Mouse (Mus musculus) lung, embryonic 15.5 days (tissue): ENCODE measurements at regions not wholly inside any gene's neighbourhood (a gene's known extent, or its start where the extent isn't known, plus 50 kb on each side); places are given as distances from the start of the nearest gene placed in this dataset.

Experiments
- ATAC-seq: fragments of 200-750 bp; cut with Nextera tagmentation; 2 replicates; pipeline ENCODE4 v1.8.0; 2017; ENCODE audit warnings: moderate number of reproducible peaks, borderline replicate concordance; ENCODE audit not compliant: low FRiP score, low TSS enrichment; ENCODE audit errors: extremely low read depth
- H3K27ac ChIP-seq: fragments of 300-500 bp; sonication (generic); 2 replicates; pipeline ENCODE4 v1.5.1; 2015; ENCODE audit warnings: moderate library complexity, mild to moderate bottlenecking, inconsistent platforms
- H3K27me3 ChIP-seq: fragments of 300-500 bp; sonication (generic); 2 replicates; pipeline ENCODE4 v1.6.1; 2015; ENCODE audit warnings: inconsistent platforms
- H3K36me3 ChIP-seq: fragments of 300-500 bp; sonication (generic); 2 replicates; pipeline ENCODE4 v1.6.1; 2015; ENCODE audit warnings: inconsistent platforms
- H3K4me1 ChIP-seq: fragments of 300-500 bp; sonication (generic); 2 replicates; pipeline ENCODE4 v1.6.1; 2015; ENCODE audit warnings: inconsistent platforms
- H3K4me2 ChIP-seq: fragments of 300-500 bp; sonication (generic); 2 replicates; pipeline ENCODE4 v1.6.1; 2015; ENCODE audit warnings: inconsistent platforms, mild to moderate bottlenecking, moderate library complexity
- H3K4me3 ChIP-seq: fragments of 300-500 bp; sonication (generic); 2 replicates; pipeline ENCODE4 v1.5.1; 2015; ENCODE audit warnings: mild to moderate bottlenecking, inconsistent platforms
- H3K9ac ChIP-seq: fragments of 300-500 bp; sonication (generic); 2 replicates; pipeline ENCODE4 v1.6.1; 2015; ENCODE audit warnings: inconsistent platforms
- H3K9me3 ChIP-seq: fragments of 300-500 bp; sonication (generic); 2 replicates; pipeline ENCODE4 v1.6.1; 2016; ENCODE audit warnings: inconsistent platforms
- WGBS: fragments of 180-500 bp; shearing (Covaris S2); methylation state at CpG from one replicate; pipeline ENCODE4 v1.1.7; 2015; 5-methylcytosine and 5-hydroxymethylcytosine counted together

DNA sequence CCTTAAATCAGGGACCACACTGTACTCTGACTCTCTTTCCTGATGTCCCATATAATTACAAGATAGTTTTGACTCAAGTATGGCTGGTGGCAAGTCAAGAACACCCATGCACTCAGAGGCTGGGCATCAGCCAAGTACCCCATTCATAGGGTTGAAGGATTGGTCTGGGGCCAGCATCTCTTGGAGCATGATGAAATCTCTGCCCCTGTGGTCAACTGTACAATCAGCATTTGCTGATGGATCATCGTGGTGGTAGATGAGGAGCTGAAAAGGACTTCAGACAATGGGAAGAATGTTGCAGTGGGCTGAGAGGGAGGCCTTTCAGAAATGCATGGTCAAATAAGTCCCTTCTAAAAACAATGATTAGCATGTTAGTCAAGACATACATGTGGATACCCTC lies 128.6 kb upstream of the Ncam1 start:
- H3K4me3 ChIP-seq, result no peak overlapping the region
- H3K4me2 ChIP-seq, result no peak overlapping the region
- H3K36me3 ChIP-seq, result no peaks in the 10 kb centered on the region
- WGBS, result 55% methylated on average over 1 of the region's 1 CpGs
- no peak overlapping the region for H3K27ac ChIP-seq
- H3K27me3 ChIP-seq, result no peaks in the 10 kb centered on the region
- H3K9ac ChIP-seq, result no peak overlapping the region
- peaks cover 17% of the 10 kb centered on the region for H3K4me1 ChIP-seq
- H3K9me3 ChIP-seq, result no peaks in the 10 kb centered on the region
- ATAC-seq, result no peak

DNA sequence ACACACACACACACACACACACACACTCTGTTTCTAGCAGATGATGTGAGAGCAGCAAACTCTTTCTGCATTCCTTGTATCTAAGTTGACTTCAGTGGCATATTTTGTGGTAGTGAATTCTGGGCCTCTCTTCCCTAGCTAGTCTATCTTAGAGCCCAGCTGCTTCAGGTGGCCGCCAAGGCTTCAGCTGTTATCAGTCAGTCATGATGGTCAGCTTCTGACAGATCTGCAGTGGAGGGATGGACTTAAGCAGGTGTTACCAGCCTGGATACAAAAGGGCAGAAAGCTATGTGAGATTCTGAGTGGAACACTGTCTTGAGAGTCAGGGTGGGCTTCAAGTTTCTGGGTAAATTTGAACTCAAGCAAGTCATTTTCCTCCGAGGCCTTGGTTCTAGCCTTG lies 127.1 kb upstream of the Ncam1 start:
- H3K27ac ChIP-seq, result no peak overlapping the region
- 82% methylated on average over 2 of the region's 2 CpGs for WGBS
- H3K9me3 ChIP-seq, result no peaks in the 10 kb centered on the region
- no peak overlapping the region for H3K4me3 ChIP-seq
- no peaks in the 10 kb centered on the region for H3K27me3 ChIP-seq
- H3K9ac ChIP-seq, result no peak overlapping the region
- H3K4me1 ChIP-seq, result peaks cover 17% of the 10 kb centered on the region
- ATAC-seq, result no peak
- no peaks in the 10 kb centered on the region for H3K36me3 ChIP-seq
- no peak overlapping the region for H3K4me2 ChIP-seq

DNA sequence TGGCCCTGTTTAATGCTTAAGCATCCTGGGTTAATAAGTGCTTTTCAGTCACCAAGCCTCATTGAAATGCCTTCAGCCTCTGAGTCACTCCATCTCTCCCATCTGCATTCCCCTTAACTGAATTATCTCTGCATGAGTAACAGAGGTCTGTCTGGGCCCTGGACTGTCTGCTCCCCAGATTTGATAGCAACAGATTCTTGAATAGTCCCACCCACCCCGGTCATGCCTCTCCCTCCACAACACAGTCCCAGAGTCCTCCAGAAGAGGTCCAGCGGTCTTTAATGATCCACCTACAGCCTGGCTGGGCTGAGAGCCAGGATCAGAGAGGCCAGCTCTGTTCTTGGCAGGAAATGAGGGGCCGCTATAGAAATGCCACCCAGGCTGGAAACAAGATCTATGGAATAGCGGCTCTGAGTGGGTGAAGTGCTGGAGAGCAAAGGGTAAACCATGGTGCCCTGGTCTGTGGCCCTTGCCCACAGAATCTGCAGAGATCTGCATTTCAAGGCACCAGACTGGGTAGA lies 125.3 kb upstream of the Ncam1 start:
- ATAC-seq, result 0 out of 2 replicates have a peak, but pooled peaks have one; percentile 51

DNA sequence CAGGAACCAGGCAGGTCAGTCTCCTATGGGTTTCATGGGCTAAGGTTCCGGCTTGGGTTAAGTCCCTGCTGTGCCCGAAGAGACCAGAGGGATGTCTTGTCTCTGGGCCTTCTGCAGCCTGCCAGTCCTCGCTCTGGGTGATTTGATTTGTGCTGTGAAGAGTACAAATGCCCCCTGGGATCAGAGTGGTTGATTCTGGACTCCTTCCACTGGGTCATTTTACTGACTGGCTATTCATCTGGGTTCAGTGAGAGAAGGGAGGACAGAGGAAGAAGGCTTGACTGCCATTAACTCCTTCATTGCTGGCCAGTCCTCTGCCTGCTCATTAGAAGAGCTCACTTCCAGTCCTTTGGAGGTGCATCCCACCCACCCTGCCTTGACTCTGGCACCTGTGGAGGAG lies 124.0 kb upstream of the Ncam1 start:
- no peak overlapping the region for H3K9ac ChIP-seq
- no peaks in the 10 kb centered on the region for H3K9me3 ChIP-seq
- H3K27ac ChIP-seq, result no peak overlapping the region
- no peak overlapping the region for H3K4me3 ChIP-seq
- no peak overlapping the region for H3K4me2 ChIP-seq
- H3K4me1 ChIP-seq, result peaks cover 17% of the 10 kb centered on the region
- H3K36me3 ChIP-seq, result no peaks in the 10 kb centered on the region
- H3K27me3 ChIP-seq, result no peaks in the 10 kb centered on the region
- ATAC-seq, result no peak
- WGBS, result 71% methylated on average over 3 of the region's 3 CpGs

More for the DNA sequence above, 125.3 kb upstream of the Ncam1 start:
- H3K9me3 ChIP-seq, result no peaks in the 10 kb centered on the region
- no peaks in the 10 kb centered on the region for H3K27me3 ChIP-seq
- H3K36me3 ChIP-seq, result no peaks in the 10 kb centered on the region
- H3K4me3 ChIP-seq, result no peak overlapping the region
- peaks cover 17% of the 10 kb centered on the region for H3K4me1 ChIP-seq
- no peak overlapping the region for H3K27ac ChIP-seq
- no peak overlapping the region for H3K4me2 ChIP-seq
- WGBS, result 18% methylated on average over 4 of the region's 4 CpGs
- no peak overlapping the region for H3K9ac ChIP-seq

DNA sequence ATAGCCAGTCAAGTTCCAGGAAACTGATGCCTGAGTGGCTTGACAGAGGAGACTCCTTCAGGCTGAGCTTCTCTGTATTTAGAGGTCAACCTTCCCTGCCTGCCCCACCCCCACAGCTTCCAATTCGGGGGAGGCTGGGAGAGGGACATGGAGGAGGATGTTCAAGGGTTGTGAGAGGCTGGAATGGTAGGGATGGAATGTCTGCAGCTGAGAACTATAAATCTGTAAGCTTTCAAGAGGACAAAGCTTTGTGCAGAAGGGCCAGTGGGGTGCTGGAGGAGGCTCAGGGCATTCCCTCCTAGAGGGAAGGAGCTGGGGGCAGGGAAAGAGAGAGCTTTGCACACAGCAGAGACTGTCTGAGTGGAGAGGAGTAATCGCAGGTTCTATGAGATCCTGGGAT lies 123.4 kb upstream of the Ncam1 start:
- Histone ChIP-seq H3K27ac (no peak overlapping the region), H3K4me2 (no peak overlapping the region), H3K4me3 (no peak overlapping the region), H3K4me1 (peaks cover 17% of the 10 kb centered on the region), H3K9me3 (no peaks in the 10 kb centered on the region), H3K36me3 (no peaks in the 10 kb centered on the region), H3K9ac (no peak overlapping the region), H3K27me3 (no peaks in the 10 kb centered on the region)
- WGBS, result 44% methylated on average over 2 of the region's 2 CpGs
- ATAC-seq, result no peak

DNA sequence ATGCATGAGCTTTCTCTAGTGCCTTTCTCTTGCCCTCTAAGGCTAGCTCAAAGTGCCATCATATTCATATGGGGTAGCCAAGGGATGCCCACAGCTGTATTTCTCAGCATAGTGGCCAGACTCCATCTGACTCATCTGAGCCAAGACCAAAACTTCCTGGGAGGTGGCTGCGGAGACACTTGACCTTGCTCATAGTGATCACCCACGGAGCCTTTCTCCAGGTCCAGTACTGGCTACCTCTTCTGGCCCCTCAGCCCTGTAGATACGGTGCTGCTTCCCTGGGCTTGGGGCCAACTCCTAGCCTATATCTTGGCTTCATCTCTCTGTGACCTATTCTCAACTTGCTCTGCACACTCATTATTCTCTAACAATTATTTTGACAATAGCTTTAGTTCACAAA lies 122.6 kb upstream of the Ncam1 start:
- Histone ChIP-seq H3K4me2 (no peak overlapping the region), H3K9ac (no peak overlapping the region), H3K4me1 (peaks cover 17% of the 10 kb centered on the region), H3K27ac (no peak overlapping the region), H3K27me3 (no peaks in the 10 kb centered on the region), H3K4me3 (no peak overlapping the region), H3K9me3 (no peaks in the 10 kb centered on the region), H3K36me3 (no peaks in the 10 kb centered on the region)
- ATAC-seq, result no peak
- WGBS, result 57% methylated on average over 3 of the region's 3 CpGs

DNA sequence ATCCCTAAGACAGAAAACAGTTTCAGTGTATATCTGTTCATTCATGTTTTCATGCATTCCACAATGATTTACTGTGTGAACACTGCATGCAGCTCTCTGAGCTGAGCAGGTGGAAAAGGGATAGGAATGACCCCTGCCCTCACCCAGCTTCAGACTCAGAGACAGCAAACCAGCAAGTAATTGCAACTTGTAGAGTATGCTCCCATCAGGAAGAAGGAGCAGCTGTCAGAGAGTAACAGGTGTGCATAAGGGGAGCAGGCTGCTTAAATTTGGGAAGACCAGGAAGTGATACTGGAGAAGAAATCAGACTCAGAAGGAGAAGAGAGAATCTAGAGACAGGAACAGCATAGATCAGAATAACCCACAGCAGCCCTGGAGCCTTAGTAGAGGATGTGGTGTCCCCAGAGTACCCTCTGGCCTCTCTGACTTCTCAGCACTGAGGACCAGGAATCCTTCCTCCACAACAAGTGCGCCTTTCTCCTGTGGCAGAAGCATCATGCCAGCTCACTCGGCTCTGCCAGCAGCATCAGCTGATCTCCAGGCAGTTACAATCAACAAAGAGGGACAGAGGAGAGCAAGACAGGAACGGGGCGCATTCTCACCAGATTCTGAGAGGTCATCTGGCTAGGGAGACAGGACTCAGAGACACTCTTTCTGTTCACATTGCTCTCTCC lies 116.5 kb upstream of the Ncam1 start:
- 60% methylated on average over 4 of the region's 4 CpGs for WGBS
- H3K4me2 ChIP-seq, result no peak overlapping the region
- no peaks in the 10 kb centered on the region for H3K9me3 ChIP-seq
- no peak overlapping the region for H3K9ac ChIP-seq
- H3K27ac ChIP-seq, result no peak overlapping the region
- H3K36me3 ChIP-seq, result no peaks in the 10 kb centered on the region
- H3K27me3 ChIP-seq, result no peaks in the 10 kb centered on the region
- no peak overlapping the region for H3K4me3 ChIP-seq
- no peak for ATAC-seq
- H3K4me1 ChIP-seq, result no peaks in the 10 kb centered on the region

DNA sequence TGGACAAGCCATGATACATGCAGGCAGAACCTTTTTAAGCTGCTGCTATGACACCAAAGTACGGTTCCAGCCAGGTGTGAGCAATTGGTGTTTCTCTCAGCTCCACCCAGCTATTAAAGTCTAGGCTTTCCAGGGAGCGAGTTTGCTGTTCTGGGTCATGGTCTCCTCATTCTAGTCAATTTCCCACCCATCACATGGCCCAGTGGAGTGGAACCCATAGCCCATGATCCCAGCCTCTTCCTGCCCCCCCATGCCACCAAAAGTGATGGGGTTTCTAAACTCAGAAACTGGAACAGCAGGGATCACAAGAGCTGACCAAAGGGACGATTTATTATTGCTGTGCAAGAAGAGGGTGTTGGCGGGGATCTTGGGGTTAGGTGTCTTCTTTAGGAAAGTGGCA lies 115.0 kb upstream of the Ncam1 start:
- Histone ChIP-seq H3K36me3 (no peaks in the 10 kb centered on the region), H3K4me2 (no peak overlapping the region), H3K4me3 (no peak overlapping the region), H3K9me3 (no peaks in the 10 kb centered on the region), H3K27ac (no peak overlapping the region), H3K4me1 (no peaks in the 10 kb centered on the region), H3K9ac (no peak overlapping the region), H3K27me3 (no peaks in the 10 kb centered on the region)
- 79% methylated on average over 4 of the region's 4 CpGs for WGBS
- ATAC-seq, result no peak

DNA sequence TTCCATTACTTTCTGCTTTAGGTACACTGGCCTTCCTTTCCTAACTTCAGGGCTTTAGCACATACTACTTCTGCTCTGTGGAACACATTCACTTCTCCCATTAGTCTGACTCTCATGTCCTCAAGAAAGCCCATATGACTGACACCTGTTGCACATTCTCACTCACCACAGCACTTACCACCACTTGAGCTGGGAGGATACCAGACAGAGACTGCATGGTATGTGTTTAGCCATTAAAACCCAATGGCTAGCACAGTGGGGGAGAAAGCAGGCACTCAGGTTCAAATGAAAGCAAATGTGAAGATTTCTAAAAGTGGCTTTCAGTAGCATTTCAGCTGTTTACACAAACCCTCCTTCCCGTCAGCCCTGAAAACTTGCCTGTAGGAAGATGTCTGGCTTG lies 113.6 kb upstream of the Ncam1 start:
- no peak for ATAC-seq
- no peaks in the 10 kb centered on the region for H3K9me3 ChIP-seq

DNA sequence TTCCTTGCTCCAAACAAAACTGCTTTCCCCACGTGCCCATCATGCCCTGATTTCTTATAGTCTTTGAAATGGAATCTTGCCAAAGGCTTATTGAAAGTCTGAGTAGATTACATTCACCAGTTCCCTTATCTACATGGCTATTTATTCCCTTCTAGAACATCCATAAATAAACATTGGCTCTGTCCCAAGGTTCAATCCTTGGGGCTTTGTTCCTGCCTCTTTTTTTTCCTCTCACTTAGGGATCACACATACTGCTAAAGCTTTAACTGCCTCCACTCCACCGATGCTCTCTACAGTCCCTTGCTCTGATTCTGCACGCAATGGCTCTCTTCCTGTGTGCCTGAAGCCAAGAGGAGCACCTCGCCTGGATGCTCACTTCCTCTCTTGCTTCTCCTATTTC lies 107.6 kb upstream of the Ncam1 start:
- H3K4me1 ChIP-seq, result no peaks in the 10 kb centered on the region
- WGBS, result 26% methylated on average over 4 of the region's 4 CpGs
- H3K27me3 ChIP-seq, result no peaks in the 10 kb centered on the region
- no peak overlapping the region for H3K27ac ChIP-seq
- H3K9me3 ChIP-seq, result no peaks in the 10 kb centered on the region
- no peak overlapping the region for H3K4me2 ChIP-seq
- H3K9ac ChIP-seq, result no peak overlapping the region
- no peaks in the 10 kb centered on the region for H3K36me3 ChIP-seq
- no peak overlapping the region for H3K4me3 ChIP-seq
- ATAC-seq, result no peak

More for the DNA sequence above, 113.6 kb upstream of the Ncam1 start:
- WGBS, result 41% methylated on average over 1 of the region's 1 CpGs
- H3K4me3 ChIP-seq, result no peak overlapping the region
- H3K27ac ChIP-seq, result no peak overlapping the region
- H3K27me3 ChIP-seq, result no peaks in the 10 kb centered on the region
- H3K9ac ChIP-seq, result no peak overlapping the region
- H3K4me1 ChIP-seq, result no peaks in the 10 kb centered on the region
- no peaks in the 10 kb centered on the region for H3K36me3 ChIP-seq
- no peak overlapping the region for H3K4me2 ChIP-seq

DNA sequence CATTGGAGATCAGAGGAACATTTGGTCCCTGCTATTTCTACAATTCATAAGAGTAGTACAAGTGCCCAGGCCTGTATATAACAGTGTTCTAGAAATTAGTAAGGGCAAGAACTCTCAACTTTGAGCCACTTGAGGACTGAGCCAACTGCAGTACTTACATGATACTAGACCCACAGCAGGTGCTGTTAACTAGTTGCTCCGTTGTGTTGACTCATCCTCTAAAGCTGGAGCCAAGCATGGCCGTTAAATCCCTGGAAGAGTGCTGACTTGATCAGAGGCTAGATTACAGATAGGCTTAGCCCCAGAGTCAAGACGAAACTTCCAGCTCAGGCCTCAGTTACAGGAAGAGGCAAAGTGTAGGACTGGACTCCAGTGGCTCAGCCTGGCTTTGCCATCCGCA lies 107.0 kb upstream of the Ncam1 start:
- Histone ChIP-seq H3K4me2 (no peak overlapping the region), H3K9me3 (no peaks in the 10 kb centered on the region), H3K4me1 (no peaks in the 10 kb centered on the region), H3K27me3 (no peaks in the 10 kb centered on the region), H3K27ac (no peak overlapping the region), H3K36me3 (no peaks in the 10 kb centered on the region), H3K9ac (no peak overlapping the region), H3K4me3 (no peak overlapping the region)
- WGBS, result 58% methylated on average over 4 of the region's 4 CpGs
- no peak for ATAC-seq

DNA sequence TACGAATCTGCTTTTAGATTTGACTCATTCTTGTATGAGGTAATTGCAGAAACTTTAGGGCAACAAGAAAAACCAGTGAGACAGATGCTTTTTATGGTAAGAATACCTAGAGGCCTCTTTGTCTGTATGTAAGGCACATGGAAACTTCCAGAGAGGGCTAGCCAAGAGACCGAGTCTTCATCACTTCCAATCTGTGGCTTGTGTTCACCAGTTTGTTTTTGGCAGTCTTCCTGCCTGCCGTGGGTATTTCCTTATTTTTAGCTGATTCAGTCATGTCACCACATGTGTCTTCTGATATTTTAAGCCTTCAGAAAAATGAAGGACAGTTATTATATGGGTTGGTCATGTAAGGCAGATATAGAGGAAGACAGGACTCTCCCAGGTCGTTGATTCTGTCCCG lies 100.2 kb upstream of the Ncam1 start:
- no peaks in the 10 kb centered on the region for H3K4me1 ChIP-seq
- no peak overlapping the region for H3K27ac ChIP-seq
- no peak for ATAC-seq
- H3K9me3 ChIP-seq, result no peaks in the 10 kb centered on the region
- H3K36me3 ChIP-seq, result no peaks in the 10 kb centered on the region
- H3K4me3 ChIP-seq, result no peak overlapping the region
- H3K9ac ChIP-seq, result no peak overlapping the region
- 76% methylated on average over 5 of the region's 5 CpGs for WGBS
- no peak overlapping the region for H3K4me2 ChIP-seq
- no peaks in the 10 kb centered on the region for H3K27me3 ChIP-seq
